Mouse (Mus musculus): ENCODE measurements around the gene Arhgap21.

GRCm38 (mm10) chr2:20936609-20937221 lies 32.0 kb downstream of the Arhgap21 start:
- TF ChIP-seq CTCF (IDR thresholded peaks at IDR 0.05; ENCODE audit: low read depth) (no peak), EP300 (optimal IDR thresholded peaks at IDR 0.05) (no peak)
